Comparison of ENCODE assay signal across 32 mouse cellular contexts in the genomic region with DNA sequence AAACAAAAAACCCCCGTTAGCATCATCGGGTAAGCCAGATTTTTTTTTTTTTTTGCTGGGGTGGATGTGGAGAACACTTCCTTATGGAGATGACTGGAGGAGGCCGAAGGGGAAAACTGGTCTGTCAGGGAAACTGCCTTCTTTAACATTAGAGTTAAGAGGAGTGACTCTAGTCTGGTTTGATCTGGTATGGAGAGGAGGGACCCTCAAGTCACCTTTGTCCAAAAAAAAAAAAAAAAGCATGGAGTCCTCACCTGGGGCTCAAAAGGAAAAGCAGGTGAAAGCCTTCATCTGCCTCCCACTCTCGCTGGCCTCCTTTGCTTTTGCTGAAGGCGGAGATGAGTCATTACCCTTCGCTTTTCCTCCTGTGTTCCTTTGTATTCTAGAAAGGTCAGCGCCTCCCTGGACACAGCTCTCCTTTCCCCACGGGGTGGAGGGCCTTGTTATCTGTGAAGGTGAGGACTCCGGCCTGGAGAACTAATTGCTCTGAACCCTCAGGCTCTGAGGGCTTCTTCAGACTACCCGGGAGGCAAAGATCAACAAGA. TPM values are rescaled to one million over a fixed set of nuclear protein-coding genes. Genes with fewer than 3 reads are reported as not detected.
DNase-seq lines count a peak whose midpoint lies in the region; ATAC-seq and TF ChIP-seq lines count a peak whose summit lies in the region.
"Had no signal": no experiment of that assay in that cellular context is flagged by ENCODE, and none has a peak within 500 bp of the region (broad histone marks: within the 10 kb centered on the region; RNA-seq: fewer than 3 reads in every experiment).

No protein-coding gene starts in this region.

- peak overlapping the region; percentile 56 for H3K4me3 ChIP-seq in E14TG2a.4 (replicated peaks; ENCODE audit: low read length)
- peak overlapping the region in 1 of 2 experiments; percentile 6; a peak in 1 of 4 replicates for H3K4me3 ChIP-seq in ES-E14 (ENCODE audit: insufficient read depth in 1 of 2, low read depth in 1 of 2, low read length in 2 of 2, poor library complexity in 1 of 2, severe bottlenecking in 1 of 2)
- no peak overlapping the region for H3K4me3 ChIP-seq in intestine, embryonic 15.5 days (replicated peaks)
- H3K4me3 ChIP-seq in stomach, embryonic 16.5 days (replicated peaks; ENCODE audit: low read length), result no peak overlapping the region
- H3K4me3 ChIP-seq in kidney, embryonic 15.5 days (replicated peaks), result no peak overlapping the region
- H3K4me3 ChIP-seq: embryonic facial prominence, embryonic 12.5 days; forebrain, embryonic 10.5 days; forebrain, embryonic 15.5 days; heart, adult 2 months; heart, embryonic 12.5 days; limb, embryonic 12.5 days; liver, embryonic 15.5 days; midbrain, embryonic 12.5 days; neural tube, embryonic 15.5 days had no signal

- peaks cover 8% of the 10 kb centered on the region for H3K9me3 ChIP-seq in E14TG2a.4 (ENCODE audit: low read length)
- no peaks in the 10 kb centered on the region for H3K9me3 ChIP-seq in ES-E14 (ENCODE audit: control insufficient read depth, insufficient read depth, low read depth, low read length)
- no peaks in the 10 kb centered on the region for H3K9me3 ChIP-seq in intestine, embryonic 15.5 days
- peaks cover 4% of the 10 kb centered on the region; the same call in 1 of the 2 replicates for H3K9me3 ChIP-seq in stomach, embryonic 16.5 days (replicated peaks; ENCODE audit: control insufficient read depth, low read length)
- H3K9me3 ChIP-seq in kidney, embryonic 15.5 days (replicated peaks), result no peaks in the 10 kb centered on the region
- H3K9me3 ChIP-seq: embryonic facial prominence, embryonic 12.5 days; forebrain, embryonic 15.5 days; heart, embryonic 12.5 days; liver, embryonic 15.5 days; midbrain, embryonic 12.5 days; neural tube, embryonic 15.5 days had no signal

- H3K9ac ChIP-seq in ES-E14 (ENCODE audit: insufficient read depth, low read depth, low read length, poor library complexity, severe bottlenecking), result peak overlapping the region; percentile 15; the same call in 1 of the 2 replicates
- no peak overlapping the region for H3K9ac ChIP-seq in intestine, embryonic 15.5 days
- no peak overlapping the region for H3K9ac ChIP-seq in stomach, embryonic 16.5 days (ENCODE audit: low read length)
- H3K9ac ChIP-seq in kidney, embryonic 15.5 days, result no peak overlapping the region
- H3K9ac ChIP-seq: embryonic facial prominence, embryonic 12.5 days; forebrain, embryonic 15.5 days; heart, embryonic 12.5 days; hindbrain, embryonic 14.5 days; limb, embryonic 12.5 days; liver, embryonic 15.5 days; lung, embryonic 14.5 days; midbrain, embryonic 12.5 days; neural tube, embryonic 15.5 days had no signal

- H3K4me2 ChIP-seq in intestine, embryonic 15.5 days (replicated peaks), result no peak overlapping the region
- H3K4me2 ChIP-seq in stomach, embryonic 16.5 days (ENCODE audit: low read depth, low read length), result no peak overlapping the region
- no peak overlapping the region for H3K4me2 ChIP-seq in kidney, embryonic 15.5 days
- H3K4me2 ChIP-seq: embryonic facial prominence, embryonic 12.5 days; forebrain, embryonic 15.5 days; heart, embryonic 12.5 days; hindbrain, embryonic 14.5 days; limb, embryonic 12.5 days; liver, embryonic 15.5 days; lung, embryonic 14.5 days; midbrain, embryonic 12.5 days; neural tube, embryonic 15.5 days had no signal

- peaks cover 87% of the 10 kb centered on the region for H3K4me1 ChIP-seq in E14TG2a.4 (replicated peaks; ENCODE audit: low read depth, low read length)
- H3K4me1 ChIP-seq in ES-E14 (ENCODE audit: control insufficient read depth in 2 of 2, insufficient read depth in 2 of 2, low read length in 2 of 2, poor library complexity in 1 of 2), result peaks cover 5 to 19% of the 10 kb centered on the region in 2 experiments; a peak in 3 of 4 replicates
- H3K4me1 ChIP-seq in intestine, embryonic 15.5 days (replicated peaks), result 0 out of 2 replicates have a peak, but pooled peaks cover 2% of the 10 kb centered on the region
- no peaks in the 10 kb centered on the region for H3K4me1 ChIP-seq in stomach, embryonic 16.5 days (ENCODE audit: control insufficient read depth, insufficient read depth, low read length)
- H3K4me1 ChIP-seq in kidney, embryonic 15.5 days, result no peaks in the 10 kb centered on the region
- H3K4me1 ChIP-seq: embryonic facial prominence, embryonic 12.5 days; forebrain, embryonic 15.5 days; heart, embryonic 12.5 days; limb, embryonic 12.5 days; liver, embryonic 15.5 days; midbrain, embryonic 12.5 days; neural tube, embryonic 15.5 days had no signal

- in situ Hi-C loops in ES-E14 (cut with MboI; ENCODE audit: low sequenced_read_pairs in 2 of 2, unreplicated experiment in 2 of 2), result no loop called here

- peak overlapping the region; percentile 98 for H3K27ac ChIP-seq in ES-E14 (ENCODE audit: insufficient read depth, low read depth, low read length, poor library complexity, severe bottlenecking)
- H3K27ac ChIP-seq in intestine, embryonic 15.5 days, result no peak overlapping the region
- H3K27ac ChIP-seq in stomach, embryonic 16.5 days (ENCODE audit: low read length), result peak overlapping the region; percentile 9; the same call in 1 of the 2 replicates
- no peak overlapping the region for H3K27ac ChIP-seq in kidney, embryonic 15.5 days
- H3K27ac ChIP-seq: embryonic facial prominence, embryonic 12.5 days; forebrain, embryonic 10.5 days; forebrain, embryonic 15.5 days; heart, adult 2 months; hindbrain, embryonic 14.5 days; limb, embryonic 12.5 days; liver, embryonic 15.5 days; midbrain, embryonic 12.5 days; neural tube, embryonic 15.5 days had no signal

- DNase-seq in ES-E14 (ENCODE audit: low read depth, low spot score), result peak; percentile 80
- DNase-seq in heart, postnatal 25 days (ENCODE audit: low spot score), result no peak
- DNase-seq in cerebellum, adult 9-11 months, result no peak
- DNase-seq: adrenal gland, adult 8-10 months; cerebellum, adult 8-10 months; embryo, embryonic 11 days; gastrocnemius, postnatal 25 days; heart, adult 2 months; kidney, adult 9 months; kidney, postnatal 14 days; layer of hippocampus, adult 9-11 months; lung, embryonic 14.5 days; lung, postnatal 36 days; retina, postnatal 1 day; right cerebral cortex, postnatal 14 days; spleen, adult 18-20 months; thymus, postnatal 4 days had no signal

- peaks cover 33% of the 10 kb centered on the region for H3K36me3 ChIP-seq in E14TG2a.4 (ENCODE audit: insufficient read depth, low read length)
- H3K36me3 ChIP-seq in ES-E14 (ENCODE audit: control insufficient read depth, insufficient read depth, low read length, poor library complexity, severe bottlenecking), result peaks cover 8% of the 10 kb centered on the region; the same call in 1 of the 2 replicates
- H3K36me3 ChIP-seq in intestine, embryonic 15.5 days, result no peaks in the 10 kb centered on the region
- peaks cover 3% of the 10 kb centered on the region; the same call in 1 of the 2 replicates for H3K36me3 ChIP-seq in stomach, embryonic 16.5 days (ENCODE audit: control insufficient read depth, insufficient read depth, low read length)
- H3K36me3 ChIP-seq in kidney, embryonic 15.5 days, result no peaks in the 10 kb centered on the region
- H3K36me3 ChIP-seq: embryonic facial prominence, embryonic 12.5 days; forebrain, embryonic 15.5 days; G1E; limb, embryonic 12.5 days; liver, embryonic 15.5 days; neural tube, embryonic 15.5 days had no signal

- intact Hi-C loops in heart, postnatal 25 days (cut with DNase I), result no loop called here

- ATAC-seq in intestine, embryonic 15.5 days, result peak; percentile 54
- no peak for ATAC-seq in stomach, embryonic 16.5 days (ENCODE audit: insufficient read depth, low FRiP score)
- ATAC-seq in kidney, embryonic 15.5 days (replicated peaks; ENCODE audit: low FRiP score), result no peak
- ATAC-seq: forebrain, embryonic 15.5 days; Patski had no signal

- no peak for TF ChIP-seq CTCF in E14TG2a.4 (conservative IDR thresholded peaks at IDR 0.05; ENCODE audit: low read length)

- H3K27me3 ChIP-seq in E14TG2a.4 (ENCODE audit: insufficient read depth, low read length), result no peaks in the 10 kb centered on the region
- no peaks in the 10 kb centered on the region for H3K27me3 ChIP-seq in intestine, embryonic 15.5 days (replicated peaks)
- no peaks in the 10 kb centered on the region for H3K27me3 ChIP-seq in stomach, embryonic 16.5 days (ENCODE audit: control insufficient read depth, insufficient read depth, low read length)
- H3K27me3 ChIP-seq in kidney, embryonic 15.5 days, result no peaks in the 10 kb centered on the region
- H3K27me3 ChIP-seq: embryonic facial prominence, embryonic 12.5 days; forebrain, embryonic 15.5 days; heart, embryonic 12.5 days; limb, embryonic 12.5 days; liver, embryonic 15.5 days; midbrain, embryonic 12.5 days; neural tube, embryonic 15.5 days; Patski had no signal

- WGBS in intestine, embryonic 15.5 days, result 62% methylated on average over 10 of the region's 10 CpGs
- WGBS in stomach, embryonic 16.5 days, result 63% methylated on average over 10 of the region's 10 CpGs
- 64% methylated on average over 10 of the region's 10 CpGs for WGBS in kidney, embryonic 15.5 days

TF ChIP-seq in ES-E14, 5 proteins besides CTCF, POLR2A, EP300 and RAD21:
- no peak for TF ChIP-seq MAFK (IDR thresholded peaks at IDR 0.05; ENCODE audit: insufficient read depth, low read depth, low read length)
- no peak for TF ChIP-seq ZC3H11A (IDR thresholded peaks at IDR 0.05; ENCODE audit: borderline replicate concordance, low read depth, low read length)
- TF ChIP-seq HCFC1 (IDR thresholded peaks at IDR 0.05; ENCODE audit: borderline replicate concordance, insufficient read depth, low read length), result no peak
- peak; percentile 98 for TF ChIP-seq ZNF384 (IDR thresholded peaks at IDR 0.05; ENCODE audit: low read depth, low read length)
- no peak for TF ChIP-seq CHD2 (IDR thresholded peaks at IDR 0.05; ENCODE audit: low read depth, low read length)

RNA-seq across cellular contexts. Expression of gene Tgif1, which starts 11.8 kb away (rescaled TPM):
- total RNA-seq in ES-E14 (2012; rRNA removed), result 74.6 and 87.1 TPM in 2 replicates
- 46.9 and 56.5 TPM in 2 replicates for polyA plus RNA-seq in intestine, embryonic 15.5 days (2015; fragmentation: Nextera tagmentation; extraction: Ambion mirVana)
- polyA plus RNA-seq in stomach, embryonic 16.5 days (2015; fragmentation: Nextera tagmentation; extraction: Ambion mirVana), result 56.5 and 60.1 TPM in 2 replicates
- polyA plus RNA-seq in kidney, embryonic 15.5 days (2015; fragmentation: Nextera tagmentation; extraction: Ambion mirVana), result 87.9 and 89.6 TPM in 2 replicates
- total RNA-seq in heart, postnatal 25 days (2021), result 1 to 10 TPM; 5.3 to 7.6 TPM

Comparison
In these comparisons a context has a peak if more than half of its experiments do, and no peak if none do; other contexts are left out.
1. H3K27ac ChIP-seq: peak in ES-E14 (single experiment) and stomach, embryonic 16.5 days (single experiment); none in intestine, embryonic 15.5 days (single experiment) and kidney, embryonic 15.5 days (single experiment).